Mouse (Mus musculus) left cerebral cortex, adult 8-10 months (tissue): ENCODE data around the gene Dnah12. TPM values are rescaled to one million over a fixed set of nuclear protein-coding genes. Genes with fewer than 3 reads are reported as not detected.
A peak's percentile ranks its signal among the peaks of the same experiment; 100 is the strongest.
"Not testable (repeated sequence)": the region's sequence is repeated elsewhere in the genome, so short reads cannot be mapped to it uniquely, and the experiment has no call there.

Experiments
- DNase-seq, 2 experiments: peaks; one replicate each; pipeline ENCODE4 v3.0.0; 2022; ENCODE audit warnings: low spot score in 2 of 2
- microRNA-seq, 2 experiments: library from miRNA; unstranded; fragments of <30 nt; microRNA quantifications; one replicate each; pipeline ENCODE4 v1.2.0; 2022
- total RNA-seq, 4 experiments: library from RNA; stranded (reverse); gene quantifications; 2 replicates each; pipeline ENCODE4 v1.2.4; 2022

The Dnah12 gene
- total RNA-seq, 4 experiments from 2014 or later = 0.25 to 0.72 (median 0.50) TPM

DNA sequence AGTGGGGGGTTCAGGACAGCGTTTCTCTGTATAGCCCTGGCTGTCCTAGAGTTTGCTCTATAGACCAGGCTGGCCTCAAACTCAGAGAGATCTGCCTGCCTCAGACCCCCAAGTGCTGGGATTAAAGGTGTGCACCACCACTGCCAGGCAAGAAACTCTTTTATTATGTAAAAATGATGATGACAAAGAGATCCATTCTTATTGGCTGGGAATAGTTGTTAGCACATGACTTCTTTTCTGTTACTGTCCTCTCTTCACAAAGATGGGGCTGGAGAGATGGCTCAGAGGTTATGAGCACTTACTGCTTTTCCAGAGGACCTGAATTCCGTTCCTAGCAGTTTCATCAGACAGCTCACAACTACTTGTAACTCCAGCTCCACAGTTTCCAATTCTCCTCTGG lies 186.9 kb downstream of the Dnah12 start:
- DNase-seq = no peak

DNA sequence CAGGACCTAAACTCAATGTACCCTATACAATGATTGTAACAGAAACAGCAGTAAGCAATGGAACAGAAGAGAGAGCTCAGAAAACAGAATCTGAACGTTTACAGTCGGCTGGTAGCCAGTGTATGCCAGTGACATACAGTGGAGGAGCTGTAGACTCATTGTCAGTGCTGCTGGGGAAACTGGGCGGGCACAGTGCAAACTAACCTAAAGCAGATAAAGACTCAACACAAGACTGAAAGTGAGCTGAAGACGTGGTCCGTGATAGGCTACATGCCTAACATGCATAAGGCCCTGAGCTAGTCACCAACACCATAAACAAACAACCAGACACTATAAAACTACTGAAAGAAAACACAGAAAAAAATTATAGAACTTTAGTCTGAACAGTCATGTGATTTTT lies 188.6 kb downstream of the Dnah12 start:
- DNase-seq = no peak

DNA sequence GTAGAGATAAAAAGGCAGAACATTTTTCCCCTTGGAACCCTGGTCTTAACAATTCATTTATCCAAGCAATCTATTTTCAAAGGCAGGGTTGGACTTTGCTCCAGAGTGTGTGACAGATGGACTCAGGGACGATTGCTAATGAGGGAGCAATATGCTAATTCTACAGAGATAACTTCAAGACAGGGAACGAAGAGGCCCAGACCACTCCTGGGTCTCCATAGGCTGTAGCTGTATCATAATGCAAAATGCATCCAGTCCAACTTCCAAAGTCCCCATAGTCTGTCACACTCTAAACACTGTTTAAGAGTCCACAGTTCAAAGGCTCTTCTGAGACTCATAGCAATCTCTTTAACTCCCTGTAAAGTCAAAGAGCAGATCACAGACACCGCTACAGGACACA lies 194.2 kb downstream of the Dnah12 start:
- no peak for DNase-seq

DNA sequence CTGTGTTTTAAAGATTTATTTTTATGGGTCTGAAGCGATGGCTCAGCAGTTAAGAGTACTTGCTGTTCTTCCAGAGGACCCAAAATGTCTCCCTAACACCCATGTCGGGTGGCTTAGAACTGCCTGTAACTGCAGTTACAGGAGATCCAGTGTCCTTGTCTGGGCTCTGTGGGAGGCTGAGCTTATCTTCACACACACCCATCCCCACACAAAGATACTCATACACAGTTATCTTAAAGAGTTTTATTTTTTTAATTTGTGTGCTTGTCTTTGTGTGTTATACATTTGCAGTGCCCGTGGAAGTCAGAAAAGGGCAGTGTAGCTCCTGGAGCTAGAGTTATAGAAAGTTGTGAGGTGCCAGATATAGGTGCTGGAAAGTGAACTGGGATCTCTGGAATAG lies 197.7 kb downstream of the Dnah12 start:
- no peak for DNase-seq

DNA sequence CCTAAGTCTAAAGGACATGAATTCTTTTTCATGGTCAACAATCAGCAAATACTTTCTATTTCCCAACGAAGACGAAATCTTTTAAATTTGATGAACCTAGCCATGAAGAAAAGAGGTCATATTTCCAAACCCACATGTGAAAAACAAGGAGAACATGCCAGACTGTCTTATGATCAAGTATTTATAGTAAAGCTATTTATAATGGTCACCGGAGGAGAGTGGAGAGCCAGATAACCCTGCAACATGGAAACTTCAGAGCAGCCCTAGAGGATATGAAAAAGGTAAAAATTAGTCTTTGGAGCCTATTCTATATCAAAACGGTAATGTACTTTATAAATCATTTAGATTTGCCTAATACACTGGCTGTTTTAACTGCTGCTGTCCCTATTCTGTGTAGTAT lies 201.3 kb downstream of the Dnah12 start, which contains the start of gene Asb14:
Gene Asb14 (plus strand): TSS at position 166 of the 400 bp plus-strand sequence.
- no peak for DNase-seq

DNA sequence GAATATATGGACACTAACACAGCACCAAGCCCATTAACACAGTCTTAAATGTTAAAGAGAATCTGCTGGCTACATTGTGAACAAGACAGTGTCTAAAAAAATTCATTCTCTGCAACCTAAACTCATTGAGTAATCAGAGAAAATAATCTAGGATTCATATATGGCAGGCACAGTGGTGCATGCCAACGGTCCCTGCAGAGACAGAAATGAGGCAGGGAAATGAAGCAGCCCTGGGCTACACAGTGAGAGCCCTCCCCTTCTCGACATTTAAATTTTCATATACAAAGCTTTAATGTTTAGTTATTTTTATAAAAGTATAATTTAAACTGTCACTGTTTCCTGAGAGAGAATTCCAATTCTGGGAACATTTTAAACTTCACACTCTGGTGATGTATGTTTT lies 206.4 kb downstream of the Dnah12 start:
- DNase-seq = no peak

DNA sequence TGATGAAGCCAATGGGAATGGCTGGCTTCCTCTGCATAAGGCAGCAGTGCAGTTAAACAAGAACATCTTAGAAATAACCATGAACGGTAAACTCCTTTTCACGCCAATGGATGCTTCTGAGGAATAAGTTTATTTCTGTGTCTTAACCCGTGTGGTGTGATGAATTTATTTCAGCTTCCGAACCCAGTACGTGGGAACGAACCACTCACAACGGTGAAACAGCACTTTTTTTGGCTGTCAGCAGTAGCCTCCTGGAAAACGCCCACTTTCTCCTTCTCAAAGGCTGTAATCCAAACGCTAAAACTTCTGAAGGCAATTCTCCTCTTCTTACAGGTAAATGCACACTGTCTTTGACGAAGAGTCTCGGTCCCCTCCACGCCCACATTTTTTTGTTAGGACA lies 207.8 kb downstream of the Dnah12 start:
- peak in 1 of 2 experiments; percentile 20 for DNase-seq

DNA sequence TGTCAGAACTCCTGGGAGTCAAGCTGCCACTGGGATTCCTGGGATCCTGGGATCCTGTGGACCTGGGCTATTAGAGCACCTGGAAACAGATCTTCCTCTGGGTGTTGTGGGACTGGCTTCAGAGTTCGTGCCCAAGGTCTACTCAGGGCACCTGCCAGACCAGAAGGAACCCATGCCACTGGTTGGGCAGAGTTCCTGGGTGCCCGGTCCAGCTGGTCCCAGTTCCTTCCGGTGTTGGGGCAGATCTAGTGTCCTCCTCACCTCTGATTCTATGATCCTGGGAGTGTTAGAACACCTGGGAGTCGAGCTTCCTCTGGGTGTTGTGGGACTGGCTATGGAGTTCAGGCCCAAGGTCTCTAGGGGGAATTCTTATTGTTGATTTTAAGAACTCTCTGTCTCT lies 214.3 kb downstream of the Dnah12 start:
- DNase-seq = no peak

DNA sequence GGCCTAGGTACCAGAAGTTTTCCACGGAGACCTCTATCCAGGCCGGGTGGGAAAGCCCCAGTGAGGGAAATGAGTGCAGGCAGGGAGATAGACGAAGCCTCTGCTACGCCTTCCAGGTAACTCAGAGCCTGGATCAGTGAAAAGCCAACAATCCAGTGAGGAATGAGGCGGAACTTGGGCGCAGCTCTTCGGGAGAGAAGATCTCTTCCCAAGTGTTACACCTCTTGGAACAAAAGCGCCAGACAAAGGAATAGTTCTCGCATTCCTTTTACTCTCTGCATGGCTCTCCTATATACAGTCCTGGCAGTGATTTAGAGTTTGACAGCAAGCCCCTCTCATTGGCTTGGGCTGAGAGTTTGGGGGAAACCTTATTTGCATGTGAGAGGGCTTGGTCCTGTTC lies 217.4 kb downstream of the Dnah12 start:
- not testable (repeated sequence) for DNase-seq

DNA sequence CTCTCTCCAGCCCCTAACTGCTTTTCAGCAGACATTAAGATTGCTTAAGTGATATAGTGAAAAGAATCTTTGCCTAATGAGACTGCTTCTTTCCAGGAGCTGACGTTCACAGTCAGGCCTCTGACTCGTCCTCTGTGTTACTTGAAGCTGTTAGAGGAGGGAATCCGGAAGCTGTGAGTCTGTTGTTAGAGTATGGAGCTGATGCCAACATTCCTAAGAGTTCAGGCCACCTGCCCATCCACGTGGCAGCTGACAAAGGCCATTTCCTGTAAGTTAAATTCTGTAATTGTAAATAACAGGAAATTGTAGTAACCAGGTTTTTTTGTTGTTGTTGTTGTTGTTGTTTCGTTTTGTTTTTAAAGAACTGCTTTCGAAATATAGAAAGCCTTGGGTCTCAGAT lies 218.1 kb downstream of the Dnah12 start:
- DNase-seq = no peak

DNA sequence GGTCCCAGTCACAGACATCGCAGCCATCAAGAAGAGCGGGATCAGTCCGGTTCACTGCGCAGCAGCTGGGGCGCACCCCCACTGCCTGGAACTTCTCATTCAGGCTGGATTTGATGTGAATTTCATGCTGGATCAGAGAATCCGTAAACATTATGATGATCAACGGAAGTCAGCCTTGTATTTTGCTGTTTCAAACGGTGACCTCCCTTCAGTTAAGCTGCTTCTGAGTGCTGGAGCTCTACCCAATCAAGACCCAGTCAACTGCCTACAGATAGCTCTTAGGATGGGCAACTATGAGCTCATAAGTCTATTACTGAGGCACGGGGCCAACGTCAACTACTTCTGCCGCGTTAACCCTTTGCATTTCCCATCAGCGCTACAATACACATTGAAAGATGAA lies 218.8 kb downstream of the Dnah12 start:
- no peak for DNase-seq

DNA sequence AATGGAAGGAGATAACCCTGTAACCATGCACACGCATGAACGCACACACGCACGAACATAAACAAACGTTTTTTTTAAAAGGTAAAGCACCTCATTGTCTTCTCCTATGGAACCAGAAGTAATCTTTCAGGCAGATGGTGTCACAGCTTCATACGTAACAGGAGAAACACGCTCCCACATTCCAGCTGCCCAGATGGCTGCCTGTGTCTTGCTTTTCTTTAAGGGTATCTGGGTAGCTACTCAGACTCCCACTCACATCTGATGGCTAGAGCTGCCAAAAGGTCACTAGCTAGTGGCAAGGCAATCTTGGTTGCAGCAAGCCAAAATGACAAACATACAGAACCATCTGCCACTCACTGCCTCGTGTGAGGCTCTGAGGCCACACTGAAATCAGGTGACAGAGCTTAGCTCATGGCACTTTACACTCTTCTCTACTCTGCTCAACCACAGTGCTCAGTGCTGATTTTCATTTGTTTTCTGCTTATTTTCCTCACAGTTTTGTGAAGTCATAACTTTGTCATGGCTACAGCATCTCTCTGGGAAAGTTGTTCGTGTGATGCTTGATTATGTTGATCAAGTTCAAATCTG lies 220.7 kb downstream of the Dnah12 start:
- DNase-seq = peak in 1 of 2 experiments; percentile 65

DNA sequence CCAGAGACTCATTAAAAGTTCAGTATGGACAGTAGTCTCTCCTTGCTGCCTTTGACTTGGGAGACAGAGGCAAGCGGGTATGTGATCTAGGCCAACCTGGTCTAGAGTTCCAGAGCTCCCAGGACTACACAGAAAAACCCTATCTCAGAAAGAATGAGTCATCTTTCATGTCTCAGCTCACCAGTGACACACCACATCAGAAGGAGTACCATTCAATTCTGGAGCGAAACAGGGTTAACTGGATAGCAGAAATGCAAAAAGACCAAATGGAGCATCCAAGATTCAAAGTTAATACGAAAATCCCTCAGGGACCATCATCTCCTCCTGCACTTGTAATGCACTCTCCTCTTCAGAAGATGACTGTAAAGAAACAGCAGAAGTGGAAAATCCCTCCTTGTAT lies 226.2 kb downstream of the Dnah12 start:
- no peak for DNase-seq

DNA sequence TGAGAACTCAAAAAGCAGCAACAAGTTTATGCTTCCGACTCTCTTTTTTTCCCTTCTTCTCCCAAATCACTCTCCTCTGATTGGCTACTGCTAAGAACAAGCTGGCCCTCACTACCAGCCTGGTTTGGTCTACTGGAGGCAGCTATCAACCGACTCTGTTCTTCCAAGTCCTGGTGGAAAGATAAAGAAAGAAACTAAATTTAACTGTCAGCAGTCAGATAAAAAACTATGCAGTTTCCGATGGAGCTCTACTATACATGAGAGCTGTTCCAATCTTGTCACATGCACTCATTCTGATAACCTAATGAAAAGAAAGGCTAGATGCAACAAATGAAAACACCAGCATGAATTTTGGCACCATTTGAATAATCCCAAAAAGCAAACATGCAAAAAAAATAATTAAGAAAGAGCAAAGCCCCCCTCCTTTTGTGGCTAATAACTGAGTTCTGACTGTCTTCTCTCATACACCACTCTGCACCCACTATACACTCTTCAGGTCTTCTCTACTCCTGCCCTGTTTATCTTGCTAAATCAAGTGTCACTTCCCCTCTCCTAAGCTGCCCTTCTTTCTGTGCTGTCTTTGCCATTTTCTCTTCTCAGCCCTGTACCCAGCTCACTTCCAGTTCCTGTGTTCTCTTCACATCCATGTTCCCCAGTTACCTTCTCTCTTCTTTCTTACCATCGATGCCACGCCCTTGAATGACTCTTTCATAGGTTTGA lies 230.8 kb downstream of the Dnah12 start:
- no peak for DNase-seq

DNA sequence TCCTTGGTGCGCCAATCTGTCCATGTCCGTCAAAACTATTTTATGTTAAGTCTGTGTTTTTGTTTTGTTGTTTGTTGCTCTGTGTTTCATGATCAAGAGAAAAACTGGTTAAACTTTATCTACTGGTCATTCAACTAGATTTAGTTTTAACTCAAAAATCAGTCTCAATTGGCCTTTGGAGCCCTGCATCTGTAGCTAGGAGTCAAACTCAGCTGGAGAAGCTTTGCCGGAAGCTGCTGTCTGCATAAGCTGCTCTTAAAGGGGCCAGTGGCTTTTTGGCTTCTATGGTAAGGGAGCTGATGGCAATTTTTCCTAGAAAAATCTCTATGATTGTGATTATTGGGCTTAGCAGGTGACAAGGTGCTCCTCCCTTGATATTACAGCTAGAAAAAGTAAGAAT lies 241.8 kb downstream of the Dnah12 start:
- no peak for DNase-seq

DNA sequence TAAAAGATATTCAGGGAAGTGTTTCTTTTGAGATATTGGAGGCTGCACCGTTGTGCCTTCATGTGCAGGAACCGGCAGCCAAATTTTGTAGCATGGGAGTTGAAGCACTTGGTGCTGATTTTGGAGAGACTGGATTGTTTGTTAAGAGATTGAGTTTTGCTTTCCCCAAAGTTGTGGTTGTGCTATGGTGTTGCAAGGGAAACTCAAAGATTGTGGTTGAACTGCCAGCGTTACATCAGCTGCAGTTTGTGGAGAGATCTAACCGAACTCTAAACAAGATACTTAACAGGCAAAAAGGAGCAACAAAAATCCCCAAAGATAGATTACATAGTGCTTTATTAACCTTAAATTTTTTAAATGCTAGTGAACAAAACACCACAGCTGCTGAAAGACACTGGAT lies 242.5 kb downstream of the Dnah12 start:
- DNase-seq = no peak

Small RNA genes lying within 50 kb of the gene (microRNA-seq; reads per million reads assigned to microRNA genes)
- 0 to 1.5 reads per million in 2 experiments for gene Mir7672

Other genes with a start within 250 kb of the Dnah12 start
- gene Slmap, start 158.3 kb upstream of the Dnah12 start, total RNA-seq = 100 to 1,000 TPM; 111 to 125 (median 119) TPM
- 10 to 100 TPM; 25.5 to 29.8 (median 27.5) TPM for gene Dennd6a, start 119.4 kb upstream of the Dnah12 start, total RNA-seq
- gene Arf4, start 55.2 kb upstream of the Dnah12 start, total RNA-seq = 100 to 1,000 TPM; 107 to 114 (median 112) TPM
- gene Pde12, start 23.4 kb upstream of the Dnah12 start, total RNA-seq = 1 to 10 TPM; 8.5 to 9.9 (median 9.2) TPM
- gene Asb14, start 201.3 kb downstream of the Dnah12 start, total RNA-seq = not detected